Mouse (Mus musculus) stomach, embryonic 14.5 days (tissue): ENCODE measurements around the gene Zfp266. TPM values are rescaled to one million over a fixed set of nuclear protein-coding genes. Genes with fewer than 3 reads are reported as not detected.
A peak's percentile ranks its signal among the peaks of the same experiment; 100 is the strongest.
"Not testable (repeated sequence)": the region's sequence is repeated elsewhere in the genome, so short reads cannot be mapped to it uniquely, and the experiment has no call there.

Experiments
- ATAC-seq: fragments of 200-750 bp; cut with Nextera tagmentation; 2 replicates; pipeline ENCODE4 v1.8.0; 2017; ENCODE audit warnings: low read depth, moderate TSS enrichment; ENCODE audit not compliant: insufficient number of reproducible peaks, insufficient read depth, low FRiP score
- H3K27ac ChIP-seq: fragments of 300-500 bp; sonication (generic); 2 replicates; pipeline ENCODE4 v1.5.1; 2014; ENCODE audit warnings: mild to moderate bottlenecking, low read length, moderate library complexity, mixed read lengths
- H3K27me3 ChIP-seq: fragments of 300-500 bp; sonication (generic); 2 replicates; pipeline ENCODE4 v1.6.1; 2014; ENCODE audit warnings: low read length, control low read depth, mixed read lengths; ENCODE audit not compliant: control insufficient read depth, insufficient read depth
- H3K36me3 ChIP-seq: fragments of 300-500 bp; sonication (generic); 2 replicates; pipeline ENCODE4 v1.6.1; 2014; ENCODE audit warnings: mild to moderate bottlenecking, control low read depth, low read length, moderate library complexity, mixed read lengths; ENCODE audit not compliant: control insufficient read depth, insufficient read depth
- H3K4me1 ChIP-seq: fragments of 300-500 bp; sonication (generic); 2 replicates; pipeline ENCODE4 v1.6.1; 2014; ENCODE audit warnings: low read length, control low read depth, mixed read lengths; ENCODE audit not compliant: control insufficient read depth, insufficient read depth
- H3K4me2 ChIP-seq: fragments of 300-500 bp; sonication (generic); replicated peaks from 2 replicates; pipeline ENCODE4 v1.6.1; 2014; ENCODE audit warnings: low read depth, low read length, control low read depth
- H3K4me3 ChIP-seq: fragments of 300-500 bp; sonication (generic); 2 replicates; pipeline ENCODE4 v1.5.1; 2014; ENCODE audit warnings: low read depth, low read length, control low read depth
- H3K9ac ChIP-seq: fragments of 300-500 bp; sonication (generic); replicated peaks from 2 replicates; pipeline ENCODE4 v1.6.1; 2014; ENCODE audit warnings: low read depth, mild to moderate bottlenecking, control low read depth, low read length, moderate library complexity, mixed read lengths
- H3K9me3 ChIP-seq: fragments of 300-500 bp; sonication (generic); 2 replicates; pipeline ENCODE4 v1.6.1; 2016; ENCODE audit warnings: low read depth, low read length, control low read depth; ENCODE audit not compliant: control insufficient read depth
- WGBS: fragments of 180-500 bp; shearing (Covaris S2); extraction: QIAGEN DNeasy Blood & Tissue Kit; methylation state at CpG from one replicate; pipeline ENCODE4 v1.1.7; 2014; 5-methylcytosine and 5-hydroxymethylcytosine counted together
- polyA plus RNA-seq: library from polyadenylated mRNA; unstranded; fragments of >200 nt; fragmentation: Nextera tagmentation; extraction: Ambion mirVana; gene quantifications from 2 replicates; pipeline ENCODE4 v1.2.1, GENCODE M21; 2014

Gene Zfp266
- 94.0 and 94.9 TPM in 2 replicates for polyA plus RNA-seq

DNA sequence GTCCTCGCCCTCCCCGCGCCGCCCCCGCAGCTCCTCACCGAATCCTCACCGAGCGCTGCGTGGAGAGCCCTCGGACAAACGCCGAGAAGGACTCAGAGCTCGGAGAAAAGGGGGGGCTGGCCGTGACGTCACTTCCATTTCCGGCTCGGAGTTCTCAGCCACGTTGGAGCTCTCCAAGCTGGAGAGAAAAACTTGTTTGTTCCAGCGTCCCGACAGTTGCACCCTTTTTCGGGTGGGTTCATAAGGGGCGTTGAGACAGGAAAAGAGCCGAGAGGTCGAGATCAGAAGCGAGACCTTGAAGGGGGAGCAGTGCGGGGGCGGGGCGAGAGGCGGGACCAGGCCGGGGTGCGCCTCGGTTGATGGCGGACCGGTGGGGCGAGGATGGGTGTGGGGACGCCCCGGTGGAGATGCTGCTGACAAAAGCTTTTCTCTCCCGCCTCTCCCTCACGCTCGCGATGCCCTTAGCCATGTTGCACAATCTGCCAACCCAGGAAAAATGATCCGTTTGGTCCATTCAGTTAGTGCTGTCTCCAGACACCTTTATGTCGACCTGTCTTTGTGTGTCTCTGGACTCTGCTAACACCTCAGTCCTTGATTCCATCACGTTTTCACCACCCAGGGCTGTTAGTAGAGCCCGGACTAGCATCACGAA lies at the start of gene Zfp266:
TSS of gene Zfp266 (minus strand) at position 112 of the 652 bp plus-strand sequence.
- Histone ChIP-seq H3K9me3 (no peaks in the 10 kb centered on the region), H3K4me3 (peak within 1 kb of the TSS; percentile 90), H3K27me3 (no peaks in the 10 kb centered on the region), H3K36me3 (peaks cover 4% of the 10 kb centered on the region; the same call in 1 of the 2 replicates), H3K4me1 (peaks cover 11% of the 10 kb centered on the region), H3K27ac (peak within 1 kb of the TSS; percentile 99), H3K4me2 (peak within 1 kb of the TSS; percentile 79), H3K9ac (peak within 1 kb of the TSS; percentile 96)
- ATAC-seq, result peak; percentile 92
- under 1% methylated on average over 46 of the region's 46 CpGs for WGBS

DNA sequence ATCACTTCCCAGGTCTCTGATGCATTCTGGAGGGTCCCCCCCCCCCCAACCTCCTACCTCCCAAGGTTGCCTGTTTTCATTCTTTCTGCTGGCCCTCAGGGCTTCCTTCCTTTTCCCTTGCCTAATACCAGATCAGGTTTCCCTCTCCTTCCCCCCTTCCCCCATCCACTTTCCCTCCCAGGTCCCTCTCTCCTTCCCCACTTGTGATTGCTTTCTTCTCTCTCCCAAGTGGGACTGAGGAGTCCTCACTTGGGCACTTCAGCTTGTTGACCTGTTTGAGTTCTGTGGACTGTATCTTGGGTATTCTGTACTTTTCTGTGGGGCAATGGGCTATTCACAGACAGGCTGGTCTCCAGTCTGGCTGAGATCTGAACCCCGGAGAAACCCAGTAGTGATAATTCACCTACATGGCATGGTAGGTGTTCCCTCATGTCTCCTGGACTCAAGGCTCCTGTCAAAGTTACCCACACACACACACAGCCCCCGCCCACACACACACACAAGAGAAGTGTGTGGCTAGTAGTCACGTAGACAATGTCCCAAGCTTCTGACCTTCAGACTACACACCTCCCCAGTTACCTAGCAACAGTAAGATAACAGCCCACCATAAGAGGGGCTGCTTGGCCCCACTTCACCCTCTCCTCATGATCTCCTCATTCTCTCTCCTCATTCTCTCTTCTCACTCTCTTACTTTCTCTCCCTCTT lies 44.3 kb upstream of the Zfp266 start:
- not testable (repeated sequence) for H3K27ac ChIP-seq, ATAC-seq, H3K4me3 ChIP-seq, H3K4me2 ChIP-seq, H3K9ac ChIP-seq, H3K4me1 ChIP-seq, H3K9me3 ChIP-seq, H3K36me3 ChIP-seq, H3K27me3 ChIP-seq
- 63% methylated on average over 3 of the region's 3 CpGs for WGBS

DNA sequence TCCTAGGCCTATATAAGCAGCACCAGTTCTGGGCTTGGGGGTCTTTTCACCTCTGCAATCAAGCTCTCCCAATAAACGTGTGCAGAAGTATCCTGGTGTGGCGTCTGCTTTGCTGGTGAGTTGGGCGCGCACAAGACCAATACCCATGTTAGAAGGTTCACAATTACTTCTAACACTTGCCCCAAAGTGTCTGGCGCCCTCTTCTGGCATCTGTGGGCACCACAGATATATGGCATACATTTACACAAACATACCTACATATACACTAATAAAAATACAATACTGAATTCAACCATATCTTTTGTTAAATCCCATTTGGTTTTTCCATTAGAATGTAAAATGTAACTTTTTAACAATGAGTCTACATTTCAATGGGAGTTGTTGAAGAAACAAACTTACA lies 41.0 kb upstream of the Zfp266 start:
- no peak overlapping the region for H3K4me3 ChIP-seq
- H3K4me1 ChIP-seq, result no peaks in the 10 kb centered on the region
- no peak for ATAC-seq
- no peak overlapping the region for H3K9ac ChIP-seq
- H3K36me3 ChIP-seq, result no peaks in the 10 kb centered on the region
- H3K9me3 ChIP-seq, result no peaks in the 10 kb centered on the region
- H3K4me2 ChIP-seq, result no peak overlapping the region
- WGBS, result 77% methylated on average over 5 of the region's 5 CpGs
- no peak overlapping the region for H3K27ac ChIP-seq
- no peaks in the 10 kb centered on the region for H3K27me3 ChIP-seq

- no peaks in the 10 kb centered on the region for H3K9me3 ChIP-seq
- H3K4me2 ChIP-seq, result no peak overlapping the region
- H3K27ac ChIP-seq, result no peak overlapping the region
- ATAC-seq, result no peak
- H3K36me3 ChIP-seq, result no peaks in the 10 kb centered on the region
- 78% methylated on average over 1 of the region's 1 CpGs for WGBS
- no peak overlapping the region for H3K4me3 ChIP-seq
- H3K27me3 ChIP-seq, result no peaks in the 10 kb centered on the region
- H3K9ac ChIP-seq, result no peak overlapping the region
- no peaks in the 10 kb centered on the region for H3K4me1 ChIP-seq
These were observed 31.5 kb upstream of the Zfp266 start for GRCm38 (mm10) chr9:20552698-20553097.

GRCm38 (mm10) chr9:20551781-20552275 lies 30.6 kb upstream of the Zfp266 start:
- no peaks in the 10 kb centered on the region for H3K27me3 ChIP-seq
- H3K27ac ChIP-seq, result no peak overlapping the region
- WGBS, result 53% methylated on average over 5 of the region's 5 CpGs

GRCm38 (mm10) chr9:20545151-20545550 lies 23.9 kb upstream of the Zfp266 start:
- no peak for ATAC-seq
- Histone ChIP-seq H3K27me3 (no peaks in the 10 kb centered on the region), H3K9me3 (no peaks in the 10 kb centered on the region), H3K36me3 (no peaks in the 10 kb centered on the region), H3K27ac (peak overlapping the region; percentile 94), H3K4me3 (peak overlapping the region; percentile 26), H3K9ac (0 out of 2 replicates have a peak overlapping the region, but pooled peaks have one; percentile 11), H3K4me1 (no peaks in the 10 kb centered on the region), H3K4me2 (peak overlapping the region; percentile 52)
- WGBS, result 23% methylated on average over 8 of the region's 8 CpGs

More at GRCm38 (mm10) chr9:20551781-20552275, 30.6 kb upstream of the Zfp266 start:
- no peak for ATAC-seq
- no peaks in the 10 kb centered on the region for H3K36me3 ChIP-seq
- H3K4me1 ChIP-seq, result no peaks in the 10 kb centered on the region
- no peak overlapping the region for H3K4me3 ChIP-seq
- H3K9me3 ChIP-seq, result no peaks in the 10 kb centered on the region
- H3K4me2 ChIP-seq, result no peak overlapping the region
- H3K9ac ChIP-seq, result no peak overlapping the region

GRCm38 (mm10) chr9:20544070-20544821 lies 23.0 kb upstream of the Zfp266 start:
- H3K27ac ChIP-seq, result peak overlapping the region; percentile 94
- peak; percentile 93 for ATAC-seq
- H3K9ac ChIP-seq, result 0 out of 2 replicates have a peak overlapping the region, but pooled peaks have one; percentile 11
- H3K4me1 ChIP-seq, result no peaks in the 10 kb centered on the region
- no peaks in the 10 kb centered on the region for H3K27me3 ChIP-seq
- no peaks in the 10 kb centered on the region for H3K36me3 ChIP-seq
- peak overlapping the region; percentile 52 for H3K4me2 ChIP-seq
- H3K4me3 ChIP-seq, result peak overlapping the region; percentile 26
- WGBS, result 2% methylated on average over 43 of the region's 43 CpGs
- H3K9me3 ChIP-seq, result no peaks in the 10 kb centered on the region

DNA sequence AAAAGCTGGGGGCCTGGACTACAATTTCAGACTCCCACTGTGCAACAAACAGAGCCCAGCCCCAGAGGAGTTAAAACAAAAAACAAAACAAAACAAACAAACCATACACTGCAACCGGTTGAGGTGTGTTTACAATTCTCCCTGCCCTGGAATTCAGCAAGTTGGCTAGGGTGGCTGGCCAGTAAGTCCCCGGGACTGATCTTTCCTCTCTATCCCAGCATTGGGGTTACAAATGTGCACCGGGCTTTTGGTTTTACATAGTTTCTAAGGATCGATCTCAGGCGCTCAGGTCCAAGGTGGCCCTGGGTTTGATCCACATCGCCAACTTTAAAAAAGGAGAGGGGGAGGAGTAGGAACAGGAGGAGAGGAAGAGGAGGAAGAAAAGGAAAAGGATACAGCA lies 22.3 kb upstream of the Zfp266 start:
- Histone ChIP-seq H3K9me3 (no peaks in the 10 kb centered on the region), H3K9ac (no peak overlapping the region), H3K27ac (peak overlapping the region; percentile 94), H3K27me3 (no peaks in the 10 kb centered on the region), H3K4me2 (peak overlapping the region; percentile 52; the same call in 1 of the 2 replicates), H3K36me3 (no peaks in the 10 kb centered on the region), H3K4me3 (no peak overlapping the region), H3K4me1 (no peaks in the 10 kb centered on the region)
- 25% methylated on average over 6 of the region's 6 CpGs for WGBS
- ATAC-seq, result no peak
